Mouse (Mus musculus): ENCODE measurements at regions not wholly inside any gene's neighbourhood (a gene's known extent, or its start where the extent isn't known, plus 50 kb on each side); places are given as distances from the start of the nearest gene placed in this dataset.

GRCm38 (mm10) chr7:79517581-79518337 is 51.6 kb upstream of the Polg start:
- DNase-seq (ENCODE audit: low spot score), result no peak

GRCm38 (mm10) chr7:79516287-79516686 is 50.1 kb upstream of the Polg start:
- DNase-seq (ENCODE audit: low spot score), result no peak

All from yolk sac, embryonic 10.5 days (tissue).